Mouse (Mus musculus): Measurements from ENCODE around the gene Mmp23.
A peak's percentile ranks its signal among the peaks of the same experiment; 100 is the strongest.

Gene Mmp23

GRCm38 (mm10) chr4:155601091-155601996 lies 51.8 kb downstream of the Mmp23 start, which contains the start of gene Slc35e2:
Gene Slc35e2 (plus strand): TSS chr4:155601416.
- peak; percentile 96 for DNase-seq

Measured in thymus, postnatal 4 days (tissue).